Mouse (Mus musculus) cerebellum, postnatal 10 days (tissue): ENCODE results near the gene Itm2b.

Experiments
- DNase-seq, 2 experiments: peaks; one replicate each; pipeline ENCODE4 v3.0.0; 2021; ENCODE audit warnings: mixed read lengths in 2 of 2

Gene Itm2b

DNA sequence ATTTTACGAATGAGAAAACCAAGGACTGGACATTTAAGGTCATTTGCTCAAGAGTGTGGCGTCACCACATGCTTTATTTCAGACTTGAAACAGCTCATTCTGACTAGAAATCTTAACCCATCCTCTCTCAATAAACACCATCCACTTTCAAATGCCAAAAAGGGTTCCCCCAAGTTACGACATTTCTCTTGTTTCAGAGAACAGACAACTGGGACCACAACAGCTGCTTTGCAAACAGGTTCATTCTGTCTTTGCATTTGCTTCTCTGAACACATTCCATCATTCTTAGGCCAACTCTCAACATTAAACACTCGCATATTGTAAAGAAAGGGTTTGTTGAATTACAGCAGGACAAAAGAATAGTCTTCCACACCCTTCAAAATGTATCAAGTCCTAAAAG is 71.2 kb downstream of the Itm2b start:
- no peak for DNase-seq

DNA sequence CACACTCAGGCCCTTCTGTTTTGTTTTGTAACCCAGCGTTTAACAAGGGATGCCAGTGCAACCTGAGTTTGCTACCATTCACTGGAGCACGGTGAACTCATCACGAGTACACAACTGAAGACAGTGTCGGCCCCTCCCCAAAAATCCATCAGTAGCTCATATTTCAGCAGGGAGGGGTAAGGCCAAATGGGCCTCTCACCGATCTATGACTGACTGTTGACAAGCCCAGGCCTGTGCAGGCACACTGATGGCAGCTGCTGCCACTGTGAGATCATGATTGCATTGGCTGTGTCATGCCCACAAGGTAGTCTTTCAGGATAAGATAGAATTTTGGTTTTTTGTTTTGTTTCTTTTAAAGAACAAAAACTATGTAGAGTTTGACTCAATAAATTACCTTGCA is 71.7 kb downstream of the Itm2b start:
- no peak for DNase-seq

DNA sequence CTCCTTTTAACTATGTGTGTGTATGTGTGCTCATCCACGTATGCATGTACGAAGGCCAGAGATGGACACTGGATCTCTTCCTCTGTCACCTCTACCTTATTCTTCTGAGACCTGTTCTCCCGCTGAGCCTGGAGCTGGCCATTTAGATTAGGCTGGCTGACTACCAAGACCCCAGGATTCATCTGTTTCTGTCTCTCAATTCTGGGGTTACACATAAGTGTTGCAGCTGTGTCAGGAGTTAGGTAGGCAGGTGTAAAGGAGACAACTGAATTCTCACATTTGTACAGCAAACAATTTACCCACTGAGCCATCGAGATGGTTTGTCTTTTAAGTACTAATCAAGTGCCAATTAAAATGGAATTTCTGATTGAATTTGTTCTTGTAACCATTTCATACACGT is 72.2 kb downstream of the Itm2b start:
- DNase-seq, result no peak
